Mouse (Mus musculus) cerebellum, postnatal 10 days (tissue): ENCODE data around the gene Inip.
A peak's percentile ranks its signal among the peaks of the same experiment; 100 is the strongest.
"Not testable (repeated sequence)": the region's sequence is repeated elsewhere in the genome, so short reads cannot be mapped to it uniquely, and the experiment has no call there.

ENCODE experiments used
- DNase-seq, 2 experiments: peaks; one replicate each; pipeline ENCODE4 v3.0.0; 2021; ENCODE audit warnings: mixed read lengths in 2 of 2

The Inip gene

DNA sequence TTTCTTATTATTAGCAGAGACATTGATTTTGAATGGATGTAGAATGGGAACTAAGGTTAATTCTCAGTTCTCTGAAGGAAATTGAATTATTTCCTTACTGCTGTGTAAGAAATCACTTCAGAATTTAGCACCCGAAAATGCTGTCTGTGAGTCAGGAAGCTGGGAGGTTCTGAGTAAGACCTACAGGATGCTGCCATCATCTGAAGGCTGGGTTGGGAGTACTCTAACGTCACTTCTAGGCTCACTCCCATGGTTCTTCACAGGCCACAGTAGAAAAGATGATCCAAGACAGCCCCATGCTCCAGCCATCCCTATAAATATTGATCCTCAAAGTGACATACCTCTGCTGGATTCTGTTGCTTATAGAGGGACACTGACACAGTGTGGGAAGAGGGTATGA lies 6.1 kb upstream of the Inip start:
- no peak for DNase-seq

DNA sequence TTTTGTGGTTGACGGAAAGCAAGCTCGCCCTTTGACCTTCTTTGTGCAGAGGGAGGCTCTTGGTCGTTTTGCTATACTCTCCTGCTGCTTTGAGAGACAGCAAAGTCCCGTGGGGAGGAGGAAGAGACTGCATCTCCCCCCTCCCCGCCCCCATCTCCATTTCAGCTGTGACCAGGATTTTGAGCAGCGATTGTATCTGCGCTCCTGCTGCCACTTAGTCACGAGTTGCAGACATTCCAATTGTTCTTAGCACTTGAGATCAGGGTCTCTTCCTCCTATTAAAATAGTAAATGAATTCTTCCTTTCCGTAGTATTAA lies 5.4 kb upstream of the Inip start:
- peak; percentile 56 to 62 for DNase-seq

DNA sequence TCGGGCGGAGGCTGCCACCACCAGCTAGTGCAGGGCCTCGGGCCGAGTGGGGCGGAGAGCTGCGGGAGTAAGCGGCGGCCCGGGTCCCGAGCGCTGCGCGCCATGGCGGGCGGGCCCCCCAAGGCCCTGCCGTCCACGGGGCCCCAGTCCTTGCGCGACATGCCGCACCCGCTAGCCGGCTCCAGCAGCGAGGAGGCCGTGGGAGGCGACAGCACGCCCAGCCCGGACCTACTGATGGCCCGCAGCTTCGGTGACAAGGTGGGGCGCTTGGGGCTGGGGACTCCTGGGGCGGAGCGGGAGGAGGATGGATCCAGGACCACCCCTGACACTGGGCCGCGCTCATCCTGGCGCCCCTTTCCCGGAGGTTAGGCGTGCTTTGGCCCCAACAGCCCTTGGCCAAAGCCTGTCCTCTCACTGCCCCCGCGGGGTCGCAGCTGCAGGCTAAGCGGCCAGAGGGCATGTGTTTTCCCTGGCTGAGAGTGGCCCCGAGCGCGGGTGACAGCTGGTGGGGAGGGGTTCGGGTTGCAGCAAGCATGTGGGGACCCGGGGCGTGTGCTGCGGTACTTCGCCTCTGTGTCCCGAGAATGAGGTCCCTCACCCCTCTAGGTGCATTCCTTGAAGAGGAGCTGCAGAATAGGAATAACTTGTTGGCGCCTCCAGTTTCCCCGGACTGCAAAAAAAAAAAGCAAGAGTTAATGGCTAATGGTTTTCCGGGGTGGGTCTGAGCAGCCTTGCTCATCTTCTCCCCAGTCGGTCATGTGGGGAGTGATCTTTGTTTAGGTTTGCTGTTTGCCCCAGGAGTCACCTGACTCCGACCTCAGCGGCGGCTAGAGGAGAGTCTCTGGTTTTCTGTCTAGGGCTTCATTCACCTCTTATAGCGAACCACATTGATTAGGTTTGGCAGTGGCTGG lies 4.8 kb upstream of the Inip start:
- DNase-seq: peak; percentile 84

DNA sequence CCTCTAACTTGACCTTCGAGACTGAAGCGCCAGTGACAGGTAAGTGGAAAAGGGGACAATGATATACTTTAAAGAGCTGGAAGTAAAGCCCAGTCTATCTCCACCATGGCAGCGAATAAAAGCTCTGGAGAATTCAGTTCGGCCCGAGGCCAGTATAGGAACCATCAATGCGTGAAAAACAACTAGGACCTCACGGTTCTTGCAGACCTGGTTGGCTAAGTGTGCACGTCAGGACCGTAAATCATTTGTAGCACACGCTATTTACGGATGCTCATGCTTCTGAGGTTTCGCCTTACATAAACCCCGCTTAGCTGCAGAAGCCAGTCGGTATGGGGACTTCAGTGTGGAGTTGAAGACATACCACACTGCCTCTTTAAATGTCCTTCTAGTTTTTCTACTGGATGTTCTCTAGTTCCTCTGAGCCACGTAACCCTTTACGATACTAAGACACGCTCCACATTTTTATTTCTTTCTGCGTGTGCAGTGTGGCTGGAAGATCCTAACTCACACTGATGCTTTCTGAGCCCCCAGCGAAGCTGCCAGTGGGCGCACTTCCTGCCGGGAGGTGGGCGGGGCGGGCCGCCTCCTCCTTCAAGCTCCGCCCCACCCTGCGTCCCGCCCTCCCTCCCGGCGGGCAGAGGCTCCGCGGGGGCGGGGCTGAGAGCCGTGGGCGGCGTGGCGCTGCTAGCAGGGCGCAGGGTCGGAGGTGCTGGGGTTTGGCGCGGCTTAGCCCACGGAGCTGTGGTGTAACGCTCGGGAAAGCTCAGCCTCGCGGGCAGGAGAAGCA lies 4.0 kb upstream of the Inip start, which contains the start of gene Snx30:
Snx30 (plus strand) TSS at position 660 of the 787 bp plus-strand sequence.
- peak; percentile 94 to 97 for DNase-seq

DNA sequence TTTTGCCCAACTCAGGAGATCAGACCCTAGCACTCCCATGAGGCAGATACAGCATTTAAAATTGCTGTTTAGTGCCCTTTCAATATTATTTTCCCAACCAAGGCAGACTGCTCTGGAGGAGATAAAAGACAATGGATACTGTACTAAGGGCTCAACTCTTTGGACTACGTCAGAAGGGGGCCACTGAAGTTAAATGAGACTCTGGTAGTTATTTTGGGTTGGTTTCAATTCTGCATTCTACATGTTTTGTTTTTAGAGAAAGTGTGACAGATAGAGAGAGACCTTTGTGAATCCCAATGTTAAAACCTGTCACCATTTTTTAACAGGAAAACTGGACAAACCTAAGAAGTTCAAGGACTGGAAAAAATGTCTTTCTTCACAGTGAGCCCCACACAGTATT lies 3.4 kb upstream of the Inip start:
- DNase-seq: no peak

DNA sequence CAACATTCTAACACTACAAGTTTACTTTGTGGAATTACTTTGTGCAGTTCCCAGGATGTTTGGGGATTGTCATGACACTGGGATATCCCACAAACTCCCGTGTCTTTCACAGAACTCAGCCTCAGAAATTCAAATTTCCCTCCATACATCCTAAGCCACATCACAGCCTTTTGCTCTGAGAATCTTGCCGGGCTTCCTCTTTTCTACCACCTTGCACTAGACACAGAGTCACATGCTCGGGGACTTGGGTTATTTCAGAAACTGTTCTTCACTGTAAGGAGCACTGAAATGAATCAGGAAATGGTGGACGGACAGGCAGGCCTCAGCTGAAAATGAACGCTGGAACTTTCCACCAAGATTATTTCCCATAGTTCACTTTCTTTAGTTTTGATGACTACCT lies 2.0 kb upstream of the Inip start:
- no peak for DNase-seq

DNA sequence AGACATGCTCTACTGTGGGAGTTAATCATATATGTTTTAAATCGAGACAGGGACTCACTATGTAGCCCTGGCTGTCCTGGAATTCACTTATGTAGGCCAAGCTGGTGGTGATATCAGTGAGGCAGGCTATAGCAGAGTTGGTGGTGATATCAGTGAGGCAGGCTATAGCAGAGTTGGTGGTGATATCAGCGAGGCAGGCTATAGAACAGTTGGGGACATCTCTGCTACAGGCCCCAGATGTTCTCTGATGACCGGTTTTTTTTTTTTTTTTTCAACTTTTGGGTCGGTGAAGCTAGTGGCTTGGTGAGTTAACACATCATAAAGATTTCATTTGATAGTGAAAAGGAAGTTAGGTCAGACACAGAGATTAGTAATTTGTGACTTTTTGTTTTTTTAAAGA lies 1.4 kb upstream of the Inip start:
- DNase-seq: no peak

GRCm38 (mm10) chr4:59802107-59802506 lies 718 bp upstream of the Inip start:
- no peak for DNase-seq

GRCm38 (mm10) chr4:59800181-59800580 lies 1.2 kb downstream of the Inip start:
- no peak for DNase-seq

- DNase-seq: no peak
Observed at GRCm38 (mm10) chr4:59795788-59796455, 5.5 kb downstream of the Inip start.

DNA sequence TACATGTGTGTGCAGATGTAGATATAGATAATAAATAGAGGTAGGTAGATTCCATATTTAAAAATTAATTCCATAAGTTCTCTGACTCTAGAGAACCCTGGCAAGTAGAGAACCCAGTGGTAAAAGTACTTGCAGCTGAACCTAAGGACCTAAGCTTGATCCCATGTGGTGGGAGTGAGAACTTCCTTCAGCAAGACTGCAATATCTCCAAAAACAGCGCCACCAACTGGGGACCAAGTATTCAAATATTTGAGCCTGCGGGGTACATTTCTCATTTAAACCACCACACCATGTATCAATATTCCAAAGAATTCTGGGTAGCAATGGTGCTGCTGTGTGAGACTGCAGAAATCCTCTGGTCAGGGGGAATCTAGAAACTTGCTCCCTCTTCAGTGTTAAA lies 7.3 kb downstream of the Inip start:
- DNase-seq: no peak

DNA sequence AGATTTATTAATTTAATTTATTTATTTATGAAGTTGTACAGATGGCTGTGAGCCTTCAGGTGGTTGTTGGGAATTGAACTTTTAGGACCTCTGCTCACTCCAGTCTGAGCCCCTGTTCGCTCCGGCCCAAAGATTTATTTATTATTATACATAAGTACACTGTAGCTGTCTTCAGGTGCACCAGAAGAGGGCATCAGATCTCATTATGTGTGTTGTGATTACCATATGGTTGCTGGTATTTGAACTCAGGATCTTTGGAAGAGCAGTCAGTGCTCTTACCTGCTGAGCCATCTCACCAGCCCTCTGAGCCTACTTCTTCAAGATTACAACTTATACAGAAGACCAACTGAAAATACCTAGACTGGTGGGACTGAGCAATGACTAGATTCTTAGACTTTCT lies 7.8 kb downstream of the Inip start:
- not testable (repeated sequence) for DNase-seq

DNA sequence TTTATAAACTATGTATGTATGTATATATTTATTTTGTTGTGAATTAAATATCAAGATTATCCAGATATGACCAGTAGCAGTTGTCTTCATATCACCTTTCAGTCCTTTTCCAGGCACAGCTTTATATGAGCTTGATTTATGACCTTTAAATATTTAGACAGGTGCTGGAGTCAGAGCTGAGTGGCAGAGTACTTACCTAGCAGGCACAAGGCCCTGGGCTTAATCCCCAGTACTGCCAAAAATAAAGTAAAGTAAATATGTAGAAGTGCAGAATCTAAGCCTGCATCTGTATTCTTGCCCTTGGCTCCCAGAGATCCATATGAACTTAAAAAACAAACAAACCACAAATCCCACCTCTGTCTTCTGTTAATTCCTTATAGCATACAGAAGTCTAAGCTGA lies 12.4 kb downstream of the Inip start:
- no peak for DNase-seq

DNA sequence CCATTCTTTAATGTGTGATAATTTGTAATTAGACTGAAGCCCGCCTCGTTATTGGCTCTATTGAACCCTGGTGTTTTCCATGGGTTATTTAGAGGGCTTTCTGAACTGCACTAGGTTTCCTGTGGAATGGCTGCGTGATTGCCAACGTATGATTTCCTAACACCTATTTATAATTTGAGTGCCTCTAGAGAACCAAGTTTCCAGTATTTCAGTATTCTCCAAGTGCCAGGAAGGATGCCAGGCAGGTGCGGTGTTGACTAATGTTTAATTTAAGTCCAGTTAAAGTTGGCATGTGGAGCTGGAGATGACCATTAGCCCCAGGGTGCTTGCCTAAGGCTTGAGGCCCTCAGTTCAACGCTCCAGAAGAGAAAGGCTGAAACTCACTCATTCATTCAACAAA lies 14.3 kb downstream of the Inip start:
- DNase-seq: no peak

DNA sequence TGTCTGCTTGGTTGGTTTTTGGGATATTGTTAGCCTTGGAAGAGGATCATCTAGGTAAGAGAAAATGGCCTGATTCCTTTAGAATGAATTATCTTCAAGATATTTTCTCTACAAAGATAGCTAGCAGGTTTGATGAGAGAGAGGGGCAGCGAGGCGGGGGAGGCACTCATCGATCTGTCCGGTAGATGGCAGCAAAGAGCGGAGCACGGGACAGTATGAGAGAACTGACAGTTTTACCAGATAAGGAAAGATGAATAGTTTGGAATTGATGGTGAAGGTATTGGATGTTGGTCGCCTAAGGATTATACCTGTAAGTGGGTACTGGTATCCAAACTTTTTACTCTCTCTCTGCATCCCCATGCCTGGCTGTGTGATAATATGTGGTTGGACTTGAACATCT lies 14.7 kb downstream of the Inip start:
- peak; percentile 91 to 94 for DNase-seq

GRCm38 (mm10) chr4:59785412-59785811 lies 16.0 kb downstream of the Inip start:
- no peak for DNase-seq

- DNase-seq: peak; percentile 97
Observed at GRCm38 (mm10) chr4:59783685-59784279, 17.6 kb downstream of the Inip start.

DNA sequence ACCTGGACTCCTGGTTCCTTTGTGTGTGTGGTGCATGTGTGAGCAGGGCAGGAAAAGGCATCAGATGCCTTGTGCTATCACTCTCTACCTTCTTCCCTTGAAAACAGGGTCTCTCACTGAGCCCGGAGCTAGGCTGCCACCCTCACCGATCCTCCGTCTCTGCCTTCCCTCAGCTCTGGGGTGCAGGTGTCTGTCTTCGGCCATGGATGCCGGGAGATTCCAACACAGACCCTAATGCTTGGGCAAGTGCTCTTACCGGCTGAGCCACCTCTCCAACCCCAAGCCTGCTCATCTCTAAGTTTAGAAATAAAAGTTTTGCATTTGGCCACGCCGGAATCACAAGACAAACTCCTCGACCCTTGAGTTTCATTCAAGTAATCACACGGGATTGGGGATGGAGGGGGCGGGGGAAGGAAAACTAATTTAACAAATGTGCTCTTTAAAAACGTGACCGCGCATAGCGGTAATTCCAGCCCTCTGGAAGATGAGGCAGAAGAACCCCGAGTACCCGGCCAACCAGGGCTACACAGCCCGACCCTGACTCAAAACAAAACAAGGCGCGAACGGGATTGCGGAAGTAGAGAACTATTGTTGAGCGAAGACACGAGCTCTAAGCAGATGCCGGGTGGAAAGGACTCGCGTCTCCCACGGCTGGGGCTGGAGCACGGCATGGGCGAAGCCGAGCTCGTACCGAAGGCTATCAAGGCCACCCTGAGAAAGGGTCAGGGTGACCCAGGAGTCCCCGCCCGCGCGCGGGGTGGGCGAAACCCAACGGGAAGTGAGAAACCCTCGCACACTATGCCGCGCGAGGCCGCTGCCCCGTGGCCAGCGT lies 18.3 kb downstream of the Inip start:
- DNase-seq: peak in 1 of 2 experiments; percentile 11

DNA sequence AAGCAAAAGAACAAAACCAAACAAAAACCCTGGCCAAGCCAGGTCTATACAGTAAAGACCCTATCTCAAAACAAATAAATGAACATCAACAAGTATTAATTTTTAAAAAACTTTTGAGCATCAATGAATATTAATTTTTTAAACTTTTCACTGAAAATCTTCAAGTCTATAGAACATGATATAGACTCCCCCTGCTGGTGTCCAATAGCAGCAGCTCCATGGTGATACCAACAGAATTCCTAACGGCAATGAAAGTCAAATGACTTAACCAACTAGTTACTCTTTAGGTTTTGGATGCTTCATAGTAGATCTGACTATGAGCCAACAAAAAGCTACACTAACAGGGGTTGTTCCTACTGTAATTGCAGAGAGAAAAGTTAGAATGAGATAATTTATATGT lies 20.8 kb downstream of the Inip start:
- peak; percentile 45 to 69 for DNase-seq

- no peak for DNase-seq
Observed at GRCm38 (mm10) chr4:59777828-59778227, 23.6 kb downstream of the Inip start.

GRCm38 (mm10) chr4:59772171-59772879 lies 29.1 kb downstream of the Inip start:
- DNase-seq: no peak

- no peak for DNase-seq
Observed at GRCm38 (mm10) chr4:59767717-59768116, 33.7 kb downstream of the Inip start.
